Mouse (Mus musculus): Measurements from ENCODE around the gene Ipmk.

Gene Ipmk

DNA sequence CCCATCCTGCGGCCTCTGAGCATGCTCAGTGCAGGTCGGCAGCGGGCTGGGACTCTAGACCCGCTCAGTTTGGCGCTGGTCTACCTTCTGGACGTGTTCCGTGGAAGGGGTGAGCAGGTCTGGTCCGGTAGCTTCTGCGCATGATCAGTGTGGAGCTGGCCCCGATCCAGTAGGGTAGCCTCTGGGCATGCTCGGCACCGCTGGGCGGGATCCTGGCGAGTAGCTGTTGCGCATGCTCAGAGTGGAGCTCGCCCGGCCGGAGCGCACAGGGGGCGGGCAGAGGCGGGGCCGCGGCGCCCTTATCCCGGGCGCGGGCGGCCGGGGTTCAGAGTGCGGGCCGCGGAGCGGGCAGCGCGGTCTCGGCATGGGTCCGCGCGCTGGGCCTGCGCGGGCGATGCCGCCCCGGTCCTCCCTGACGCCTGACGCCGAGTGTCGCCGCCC is at the start of gene Ipmk:
Gene Ipmk, plus strand, starts transcription at position 255 of the 441 bp plus-strand sequence.
- peak; percentile 98 for DNase-seq (ENCODE audit: inconsistent ontology term)

DNA sequence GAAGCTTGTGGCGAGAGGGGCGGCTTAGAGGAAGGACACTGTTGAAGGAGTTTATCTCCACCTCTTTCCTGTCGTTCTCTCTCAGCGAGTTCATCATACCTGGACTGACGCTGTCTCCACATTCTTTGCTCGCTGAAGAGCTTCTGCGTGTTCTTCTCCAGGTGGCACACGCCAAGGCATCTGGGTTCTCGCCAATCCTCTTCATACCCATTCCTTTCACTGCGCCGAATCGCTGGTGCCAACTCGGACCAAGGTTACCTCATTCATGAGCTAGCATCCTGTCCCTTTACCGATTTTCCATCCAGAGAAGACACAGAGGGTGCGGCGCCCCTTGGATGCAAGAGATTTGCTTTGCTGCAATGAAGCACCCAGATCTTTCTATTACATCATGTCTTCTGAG is 47.4 kb upstream of the Ipmk start:
- no peak for DNase-seq (ENCODE audit: inconsistent ontology term)

DNA sequence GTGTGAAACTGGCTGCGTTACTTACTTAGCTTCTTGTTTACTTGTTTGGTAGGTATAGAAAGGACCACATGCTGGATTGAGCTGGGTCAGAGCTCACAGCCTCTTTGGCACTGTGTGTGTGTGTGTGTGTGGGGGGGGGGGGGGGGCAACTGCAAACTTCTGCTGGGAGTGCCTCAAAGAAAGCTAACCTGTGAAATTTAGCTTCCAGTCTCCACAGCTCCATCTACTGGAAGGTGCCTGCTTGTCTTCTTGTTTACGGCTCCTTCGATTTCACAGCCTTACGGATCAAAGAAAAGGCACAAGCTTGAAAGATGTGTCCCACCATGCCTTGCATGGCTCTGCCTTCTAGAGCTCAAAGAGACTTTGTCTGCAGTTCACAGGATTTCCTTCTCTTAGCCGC is 45.1 kb upstream of the Ipmk start:
- DNase-seq (ENCODE audit: inconsistent ontology term) = no peak

DNA sequence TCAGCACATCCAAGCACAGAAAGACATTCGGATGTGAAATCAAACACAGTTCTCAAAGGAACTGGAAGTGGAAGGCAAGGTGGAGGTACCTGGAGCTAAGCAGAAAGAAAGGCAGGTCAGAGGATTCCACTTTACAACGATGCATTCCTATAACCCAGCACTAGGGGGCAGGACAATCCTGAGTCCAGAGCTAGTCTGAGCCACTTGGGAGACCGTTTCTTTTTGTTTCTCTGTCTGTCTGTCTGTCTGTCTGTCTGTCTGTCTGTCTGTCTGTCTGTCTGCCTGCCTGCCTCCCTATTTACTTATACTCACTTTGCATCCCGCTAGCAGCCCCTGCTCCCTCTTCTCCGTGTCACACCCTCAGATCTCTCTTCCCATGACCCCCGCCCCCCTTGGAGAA is 41.4 kb upstream of the Ipmk start:
- DNase-seq (ENCODE audit: inconsistent ontology term) = no peak

DNA sequence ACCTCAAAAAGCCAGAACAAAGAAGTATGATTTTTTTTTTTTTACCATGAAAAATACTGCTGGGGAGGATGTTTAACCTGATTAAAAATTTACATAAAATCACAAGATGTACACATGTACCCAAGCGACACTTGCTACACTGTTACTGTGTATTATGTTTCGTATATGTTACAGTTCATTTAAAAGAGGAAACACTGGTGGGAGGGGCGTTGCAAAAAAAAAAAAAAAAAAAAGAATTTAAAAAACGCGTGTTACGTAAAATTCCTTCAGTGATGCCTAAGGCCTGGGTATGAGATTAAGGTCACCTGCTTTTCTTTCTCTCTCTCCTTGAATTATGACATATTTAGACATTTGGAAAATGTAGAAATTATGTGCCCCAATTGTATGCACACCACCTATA is 40.8 kb upstream of the Ipmk start:
- DNase-seq (ENCODE audit: inconsistent ontology term) = no peak

DNA sequence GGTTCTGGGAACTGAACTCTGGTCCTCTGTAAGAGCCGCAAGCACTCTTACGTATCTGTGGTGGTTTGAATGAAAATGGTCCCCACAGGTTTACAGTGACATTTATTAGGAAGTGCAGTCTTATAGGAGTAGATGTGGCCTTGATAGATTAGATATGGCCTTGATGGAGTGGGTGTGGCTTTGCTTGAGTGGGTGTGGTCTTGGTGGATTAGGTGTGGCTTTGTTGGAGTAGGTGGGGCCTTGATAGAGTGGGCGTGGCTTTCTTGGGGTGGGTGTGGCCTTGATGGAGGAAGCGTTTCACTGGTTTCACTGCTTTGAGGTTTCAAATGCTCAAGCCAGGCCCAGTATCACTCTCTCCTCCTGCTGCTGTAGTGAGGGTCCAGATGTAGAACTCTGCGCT is 39.4 kb upstream of the Ipmk start:
- DNase-seq (ENCODE audit: inconsistent ontology term) = no peak

DNA sequence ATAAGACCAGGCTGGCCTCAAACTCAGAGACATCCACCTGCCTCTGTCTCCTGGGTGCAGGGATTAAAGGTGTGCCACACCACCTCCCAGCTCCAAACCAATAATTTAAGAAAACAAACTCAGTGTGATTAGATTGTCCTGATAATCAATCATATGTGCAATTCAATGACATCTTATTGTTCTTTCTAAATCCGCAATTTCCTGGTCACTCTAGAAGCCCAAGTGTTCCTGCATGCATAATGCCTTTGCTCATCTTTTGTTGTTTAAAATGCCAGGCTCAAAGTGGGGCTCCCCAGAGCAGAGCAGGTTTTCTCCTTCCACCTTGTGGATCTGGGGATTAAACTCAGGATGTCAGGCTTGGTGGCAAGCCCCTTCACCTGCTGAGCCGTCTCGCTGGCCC is 37.3 kb upstream of the Ipmk start:
- no peak for DNase-seq (ENCODE audit: inconsistent ontology term)

DNA sequence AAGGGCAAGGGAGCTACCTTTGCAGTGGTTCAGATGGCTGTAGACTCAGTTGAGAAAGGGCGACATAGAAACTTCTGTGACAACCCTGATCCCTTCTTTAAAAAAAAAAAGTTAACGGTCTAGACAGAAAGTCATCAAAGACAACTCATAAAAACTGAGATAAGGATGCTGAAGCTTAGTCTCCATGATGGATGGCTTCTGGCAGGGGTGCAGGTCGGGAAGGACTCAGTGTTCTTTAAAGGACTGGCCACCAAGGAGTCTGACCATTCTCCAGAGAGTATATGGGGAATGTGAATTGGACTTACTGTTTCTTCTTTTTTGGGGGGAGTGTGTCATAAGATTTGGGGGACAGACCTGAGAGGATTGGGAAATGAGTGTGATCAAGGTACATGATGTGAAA is 33.0 kb upstream of the Ipmk start:
- DNase-seq (ENCODE audit: inconsistent ontology term) = no peak

DNA sequence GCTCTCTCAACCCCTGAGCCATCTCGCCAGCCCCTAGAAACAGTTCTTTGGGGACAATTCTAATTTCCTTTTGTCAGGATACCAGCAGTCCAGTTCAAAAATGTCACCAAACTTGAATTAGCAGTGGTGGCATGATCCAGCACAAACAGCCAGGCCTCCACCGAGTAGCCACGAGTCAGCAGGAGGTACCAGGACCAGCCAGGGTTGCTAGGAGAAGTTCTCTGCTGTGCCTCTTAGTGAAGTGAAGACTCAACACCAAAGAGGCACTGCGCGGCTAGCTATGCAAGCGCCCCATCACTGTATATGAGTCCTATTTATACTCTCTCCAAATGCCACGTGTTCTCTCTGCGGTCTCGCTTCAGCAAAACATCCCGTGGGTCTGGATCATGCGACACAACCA is 31.5 kb upstream of the Ipmk start:
- no peak for DNase-seq (ENCODE audit: inconsistent ontology term)

DNA sequence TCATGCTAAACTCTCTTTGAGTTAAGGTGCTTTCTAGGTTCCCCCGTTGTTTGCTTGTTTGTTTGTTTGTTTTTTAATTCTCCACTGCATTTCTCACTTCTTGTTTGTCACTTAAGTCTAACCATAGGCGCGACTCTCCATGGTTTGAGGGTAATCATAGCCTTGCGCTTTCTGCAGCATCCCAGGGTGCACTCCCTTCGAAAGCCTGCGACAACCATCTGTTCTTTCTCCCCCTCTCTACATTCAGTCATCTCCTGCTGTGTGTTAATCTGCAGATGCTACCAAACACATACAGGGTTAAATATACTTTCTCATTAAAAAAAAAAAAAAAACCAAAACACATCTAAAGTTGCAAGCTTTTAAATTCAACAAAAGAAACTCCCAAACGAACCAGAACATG is 31.1 kb upstream of the Ipmk start:
- no peak for DNase-seq (ENCODE audit: inconsistent ontology term)

DNA sequence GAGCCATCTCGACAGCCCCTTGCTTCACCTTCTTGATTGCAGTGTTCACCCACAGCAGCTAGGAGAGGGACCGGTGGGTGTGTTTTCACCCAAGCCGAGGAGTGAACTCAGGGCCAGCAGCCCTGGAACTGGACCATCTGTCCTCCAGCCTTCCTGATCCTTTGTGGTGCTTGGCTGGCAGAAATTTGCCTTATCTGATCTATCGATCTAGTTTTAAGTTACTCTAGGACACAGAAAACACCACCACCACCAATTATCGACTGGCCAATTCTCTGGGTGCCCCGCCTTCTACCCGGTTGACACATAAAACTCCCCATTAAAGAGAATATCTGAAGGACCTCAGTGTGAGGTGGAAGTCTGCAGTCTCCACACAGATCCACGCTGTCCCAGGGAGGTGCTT is 23.9 kb upstream of the Ipmk start:
- no peak for DNase-seq (ENCODE audit: inconsistent ontology term)

DNA sequence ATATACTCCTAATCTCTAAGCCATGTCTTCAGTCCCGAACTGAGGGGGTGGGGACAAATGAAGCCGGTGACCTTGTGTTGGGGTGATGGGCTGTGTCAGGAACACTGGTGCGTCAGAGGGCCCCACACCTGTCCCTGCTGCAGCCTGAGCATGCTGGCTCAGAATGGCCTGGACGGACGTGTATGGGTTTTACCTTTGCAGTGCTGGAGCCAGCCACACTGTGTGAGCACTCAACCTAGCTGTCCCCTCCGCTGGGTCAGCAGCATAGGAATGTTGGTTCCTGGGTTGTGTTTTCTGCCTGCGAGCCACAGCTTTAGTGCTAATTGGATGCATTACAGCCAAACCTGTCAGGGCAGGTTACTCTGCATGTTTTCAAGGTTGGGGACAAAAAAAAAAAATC is 21.4 kb upstream of the Ipmk start:
- no peak for DNase-seq (ENCODE audit: inconsistent ontology term)

DNA sequence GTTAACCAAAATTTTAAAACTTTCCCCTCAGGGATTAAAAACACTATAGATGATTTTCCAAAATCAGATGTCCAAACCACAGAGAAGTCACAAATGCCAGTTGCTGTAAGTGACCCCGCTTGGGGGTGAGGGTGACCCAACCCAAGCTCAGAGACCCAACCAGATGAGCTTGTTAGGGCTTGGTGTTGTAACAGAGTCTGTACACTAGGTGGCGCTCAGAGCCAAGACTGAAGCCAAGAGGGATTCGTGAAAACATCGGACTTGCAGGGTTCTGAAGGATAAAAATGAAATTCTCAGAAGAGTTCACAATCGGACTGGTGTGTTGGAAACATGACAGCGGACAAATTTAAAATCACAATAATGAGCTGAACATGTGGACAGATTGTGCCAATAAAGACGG is 20.8 kb upstream of the Ipmk start:
- peak; percentile 54 for DNase-seq (ENCODE audit: inconsistent ontology term)

DNA sequence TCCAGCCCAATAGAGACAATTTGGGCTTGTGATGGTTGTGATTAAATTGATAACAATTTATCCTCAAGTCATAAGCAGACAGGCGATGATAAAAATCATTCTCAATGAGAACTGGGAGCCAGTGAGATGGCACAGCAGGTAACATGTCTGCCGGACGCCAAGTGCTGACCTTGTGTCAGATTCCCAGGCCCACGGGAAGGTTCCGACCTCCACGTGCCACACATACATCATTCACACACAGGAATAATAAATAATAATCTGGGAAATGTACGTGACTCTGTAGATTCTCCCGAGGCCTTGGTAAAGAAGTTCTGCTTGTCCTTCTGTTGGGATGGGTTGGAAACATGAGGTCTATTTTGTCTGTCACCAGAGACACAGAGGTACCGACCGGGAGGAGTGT is 20.2 kb upstream of the Ipmk start:
- DNase-seq (ENCODE audit: inconsistent ontology term) = no peak

DNA sequence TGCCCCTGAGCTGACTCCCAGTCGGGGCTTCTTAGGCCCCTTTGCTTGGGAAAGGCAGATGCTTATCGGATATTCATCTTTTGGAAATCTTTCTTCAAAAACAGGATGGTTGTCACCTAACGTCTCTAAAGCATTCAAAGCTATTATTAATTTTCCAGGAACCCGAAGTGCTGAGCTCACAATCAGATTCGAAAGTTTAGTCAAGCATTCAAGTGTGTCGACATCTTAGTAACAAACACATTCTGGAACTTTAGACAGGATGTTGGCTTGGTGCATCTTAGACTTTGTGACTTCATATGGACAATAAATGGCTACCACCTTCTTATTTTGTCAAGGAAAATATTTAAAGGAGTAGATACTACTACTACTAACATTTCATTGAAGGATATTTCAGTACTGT is 19.2 kb upstream of the Ipmk start:
- DNase-seq (ENCODE audit: inconsistent ontology term) = no peak

DNA sequence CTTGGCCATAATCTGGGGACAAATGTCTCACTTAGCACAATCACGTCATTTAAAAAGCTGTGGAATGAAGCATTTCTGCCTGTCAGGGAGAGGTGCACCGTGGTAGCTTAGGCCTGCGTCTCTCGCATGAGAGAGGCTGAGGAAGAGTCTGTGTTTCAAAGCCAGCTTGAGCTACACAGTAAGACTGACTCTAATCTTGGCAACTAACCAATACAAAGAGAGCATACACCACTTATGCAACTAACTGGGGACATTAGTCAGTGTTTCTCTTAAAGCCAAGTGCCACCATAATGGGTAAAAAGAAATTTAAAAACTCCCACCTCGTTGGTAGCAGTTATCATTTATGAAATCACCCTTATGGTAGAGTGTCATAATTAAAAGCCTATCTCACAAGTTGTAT is 18.7 kb upstream of the Ipmk start:
- no peak for DNase-seq (ENCODE audit: inconsistent ontology term)

DNA sequence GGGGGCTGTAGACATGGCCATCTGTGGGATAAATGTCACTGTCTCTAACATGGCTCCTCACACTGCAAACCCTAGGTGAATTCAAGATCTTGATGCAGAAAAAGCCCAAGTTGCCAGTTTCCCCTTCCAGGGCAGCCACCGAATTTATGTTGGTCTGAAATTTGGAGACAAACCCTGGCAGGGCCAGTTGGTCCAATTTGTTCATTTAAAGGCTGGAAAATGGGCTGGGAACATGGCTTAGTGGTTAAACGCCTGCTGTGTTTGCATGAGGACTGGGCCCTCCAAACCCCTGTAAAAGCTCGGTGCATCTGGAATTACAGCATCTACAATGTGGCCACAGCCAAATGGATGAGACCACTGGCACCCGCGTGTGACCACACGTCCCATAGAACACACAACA is 18.3 kb upstream of the Ipmk start:
- DNase-seq (ENCODE audit: inconsistent ontology term) = no peak

DNA sequence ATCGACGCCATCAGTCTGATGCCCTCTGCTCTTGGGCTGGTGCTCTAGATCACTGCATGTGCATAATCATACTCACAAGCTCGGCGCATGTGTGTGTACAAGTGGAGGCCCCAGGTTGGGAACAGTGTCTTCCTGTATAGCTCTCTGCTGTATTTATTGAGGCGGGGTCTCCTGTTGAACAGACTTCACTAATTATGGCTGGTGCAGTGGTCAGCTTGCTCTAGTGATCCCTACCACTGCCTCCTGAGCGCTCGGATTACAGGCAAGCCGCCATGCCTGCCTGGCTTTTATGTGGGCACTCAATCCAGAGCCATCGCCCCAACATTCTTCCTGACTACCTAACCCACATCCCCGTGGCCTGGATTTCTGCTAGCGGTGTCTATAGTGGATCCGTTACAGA is 17.5 kb upstream of the Ipmk start:
- no peak for DNase-seq (ENCODE audit: inconsistent ontology term)

DNA sequence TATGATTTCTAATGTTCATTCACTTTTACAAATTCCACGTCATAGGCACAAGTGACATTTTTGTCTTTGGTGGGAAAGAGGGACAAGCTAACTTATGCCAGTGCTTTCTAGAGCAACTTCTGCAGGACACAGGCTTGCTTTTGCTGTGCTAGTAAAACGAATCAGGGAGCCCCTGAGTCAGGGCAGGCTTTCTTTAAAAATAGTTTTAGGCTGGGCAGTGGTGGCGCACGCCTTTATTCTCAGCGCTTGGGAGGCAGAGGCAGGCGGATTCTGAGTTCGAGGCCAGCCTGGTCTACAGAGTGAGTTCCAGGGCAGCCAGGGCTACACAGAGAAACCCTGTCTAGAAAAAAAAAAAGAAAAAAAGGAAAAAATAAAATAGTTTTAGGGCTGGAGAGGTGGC is 15.7 kb upstream of the Ipmk start:
- DNase-seq (ENCODE audit: inconsistent ontology term) = no peak

DNA sequence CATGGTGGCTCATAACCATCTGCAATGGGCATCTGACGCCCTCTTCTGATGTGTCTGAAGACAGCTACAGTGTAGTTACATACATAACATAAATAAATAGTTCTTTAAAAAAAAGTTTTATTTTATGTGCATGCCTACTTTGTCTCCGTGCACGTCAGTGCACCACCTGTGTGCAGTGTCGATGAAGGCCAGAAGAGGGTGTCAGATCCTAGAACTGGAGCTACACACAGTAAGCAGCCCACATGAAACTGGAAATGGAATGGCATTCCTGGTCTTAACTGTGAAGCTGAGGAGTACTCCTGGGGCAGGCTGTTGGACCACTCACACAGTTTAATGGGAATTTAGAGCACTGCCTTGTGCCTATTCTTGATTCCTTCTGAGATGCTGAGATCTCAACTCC is 15.2 kb upstream of the Ipmk start:
- no peak for DNase-seq (ENCODE audit: inconsistent ontology term)

DNA sequence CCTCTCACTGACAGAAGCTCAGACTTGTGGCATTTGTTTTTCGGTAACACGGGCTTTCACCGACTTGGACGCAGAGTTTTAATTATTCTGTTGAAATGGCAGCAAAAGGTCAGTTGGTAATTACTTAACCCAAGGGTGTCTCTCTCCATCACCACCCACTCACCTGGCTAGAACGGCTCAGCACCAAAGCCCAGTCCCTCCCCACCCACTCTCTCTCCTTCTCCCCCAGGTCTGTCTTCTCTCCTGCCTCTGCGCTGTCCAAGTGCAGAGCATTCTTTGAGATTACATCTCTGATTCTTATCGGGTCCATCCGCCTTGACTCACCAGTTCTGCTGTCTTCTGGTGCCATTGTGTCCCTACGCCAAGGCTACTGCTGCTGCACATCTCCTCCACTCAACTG is 14.7 kb upstream of the Ipmk start:
- no peak for DNase-seq (ENCODE audit: inconsistent ontology term)

DNA sequence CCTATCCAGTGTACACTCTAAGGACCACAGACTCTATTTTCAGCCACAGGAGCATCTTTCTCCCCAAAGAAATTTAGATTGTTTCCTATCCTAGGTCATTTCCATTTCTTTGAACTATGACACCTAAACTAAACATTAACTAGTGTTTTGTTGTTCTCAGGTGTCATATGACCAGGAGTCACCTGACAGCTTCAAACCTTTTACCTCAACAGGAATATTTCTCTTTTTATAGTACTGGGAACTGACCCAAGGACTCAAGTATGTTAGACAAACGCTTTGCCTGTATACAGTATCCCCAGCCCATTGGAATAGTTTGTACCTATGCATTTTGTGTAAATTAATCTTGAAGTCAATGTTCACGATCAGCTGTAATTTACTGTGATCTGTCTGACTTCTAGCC is 9.8 kb upstream of the Ipmk start:
- no peak for DNase-seq (ENCODE audit: inconsistent ontology term)

DNA sequence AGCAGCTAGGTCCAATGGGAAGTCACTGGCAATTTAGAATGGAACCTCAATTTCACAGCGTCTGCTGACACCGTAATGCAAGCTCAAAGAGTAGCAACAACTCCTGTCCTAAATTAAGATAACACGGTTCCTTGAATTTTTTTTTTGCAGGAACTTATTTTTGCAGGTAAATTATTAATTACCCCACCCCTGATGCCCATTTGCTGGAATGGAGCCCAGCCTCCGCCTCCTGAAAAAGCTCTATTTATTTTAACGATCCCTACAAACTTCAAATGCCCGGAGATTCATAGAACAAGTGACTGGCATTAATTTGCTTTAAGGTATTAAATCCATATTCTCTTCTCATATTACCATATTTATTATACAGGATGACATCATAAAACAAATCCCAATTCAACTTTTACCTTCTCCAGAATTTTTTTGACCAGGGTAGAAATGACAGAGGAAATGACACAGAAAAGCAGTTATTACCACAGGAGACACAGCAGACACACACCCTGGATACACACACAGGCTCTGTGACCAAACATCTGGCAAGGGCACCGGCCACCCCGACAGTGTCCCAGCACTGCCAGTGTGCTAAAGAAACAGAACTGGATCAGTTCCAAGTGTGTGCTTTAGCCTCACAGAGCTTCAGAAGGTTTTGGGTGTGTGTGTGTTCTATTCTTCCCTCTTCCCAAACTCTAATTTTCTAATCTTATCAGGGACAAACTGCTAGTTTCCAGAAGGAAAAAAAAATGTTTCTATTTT is 9.2 kb upstream of the Ipmk start:
- no peak for DNase-seq (ENCODE audit: inconsistent ontology term)

DNA sequence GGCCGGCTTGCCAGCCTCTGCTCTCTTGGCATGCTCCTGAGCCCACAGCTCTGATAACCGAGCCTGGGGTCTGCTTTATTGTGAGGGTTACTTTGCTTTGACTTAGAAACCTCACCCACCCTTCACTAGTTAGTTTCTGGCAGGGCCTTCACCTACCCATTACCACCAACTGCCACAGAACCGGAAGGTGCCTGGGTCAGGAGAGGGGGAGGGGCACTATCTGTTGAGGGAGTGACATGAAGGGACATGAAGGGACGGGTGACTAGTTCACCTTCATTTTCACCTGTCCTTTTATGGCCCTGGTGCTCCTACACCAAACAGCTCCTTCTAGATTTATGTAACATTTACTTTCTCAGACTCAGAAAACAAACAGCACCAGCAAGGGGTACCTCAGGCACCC is 8.1 kb upstream of the Ipmk start:
- no peak for DNase-seq (ENCODE audit: inconsistent ontology term)

Measured in Muller cell, postnatal 12 days (primary cell).